Mouse (Mus musculus) forebrain, embryonic 13.5 days (tissue): ENCODE data around the gene Lpp. TPM values are rescaled to one million over a fixed set of nuclear protein-coding genes. Genes with fewer than 3 reads are reported as not detected.

ENCODE experiments used
- ATAC-seq: fragments of 200-750 bp; cut with Nextera tagmentation; 2 replicates; pipeline ENCODE4 v1.8.0; 2017
- H3K27ac ChIP-seq: fragments of 300-500 bp; sonication (generic); 2 replicates; pipeline ENCODE4 v1.5.1; 2015; ENCODE audit warnings: inconsistent platforms, mild to moderate bottlenecking, moderate library complexity
- H3K27me3 ChIP-seq: fragments of 300-500 bp; sonication (generic); 2 replicates; pipeline ENCODE4 v1.6.1; 2015; ENCODE audit warnings: mild to moderate bottlenecking, inconsistent platforms
- H3K36me3 ChIP-seq: fragments of 300-500 bp; sonication (generic); 2 replicates; pipeline ENCODE4 v1.6.1; 2015; ENCODE audit warnings: mild to moderate bottlenecking, inconsistent platforms; ENCODE audit not compliant: poor library complexity, severe bottlenecking
- H3K4me1 ChIP-seq: fragments of 300-500 bp; sonication (generic); 2 replicates; pipeline ENCODE4 v1.6.1; 2015; ENCODE audit warnings: inconsistent platforms
- H3K4me2 ChIP-seq: fragments of 300-500 bp; sonication (generic); 2 replicates; pipeline ENCODE4 v1.6.1; 2015; ENCODE audit warnings: inconsistent platforms, mild to moderate bottlenecking, moderate library complexity
- H3K4me3 ChIP-seq: fragments of 300-500 bp; sonication (generic); 2 replicates; pipeline ENCODE4 v1.5.1; 2015; ENCODE audit warnings: mild to moderate bottlenecking, inconsistent platforms
- H3K9ac ChIP-seq: fragments of 300-500 bp; sonication (generic); 2 replicates; pipeline ENCODE4 v1.6.1; 2015; ENCODE audit warnings: mild to moderate bottlenecking, inconsistent platforms
- H3K9me3 ChIP-seq: fragments of 300-500 bp; sonication (generic); replicated peaks from 2 replicates; pipeline ENCODE4 v1.6.1; 2016; ENCODE audit warnings: inconsistent platforms
- WGBS: fragments of 180-500 bp; shearing (Covaris S2); methylation state at CpG from one replicate; pipeline ENCODE4 v1.1.7; 2015; 5-methylcytosine and 5-hydroxymethylcytosine counted together
- polyA plus RNA-seq: library from polyadenylated mRNA; unstranded; fragments of >200 nt; fragmentation: Nextera tagmentation; extraction: Ambion mirVana; gene quantifications from 2 replicates; pipeline ENCODE4 v1.2.1, GENCODE M21; 2015

The Lpp gene
- polyA plus RNA-seq, 1 experiment from 2014 or later, result 9.4 TPM

DNA sequence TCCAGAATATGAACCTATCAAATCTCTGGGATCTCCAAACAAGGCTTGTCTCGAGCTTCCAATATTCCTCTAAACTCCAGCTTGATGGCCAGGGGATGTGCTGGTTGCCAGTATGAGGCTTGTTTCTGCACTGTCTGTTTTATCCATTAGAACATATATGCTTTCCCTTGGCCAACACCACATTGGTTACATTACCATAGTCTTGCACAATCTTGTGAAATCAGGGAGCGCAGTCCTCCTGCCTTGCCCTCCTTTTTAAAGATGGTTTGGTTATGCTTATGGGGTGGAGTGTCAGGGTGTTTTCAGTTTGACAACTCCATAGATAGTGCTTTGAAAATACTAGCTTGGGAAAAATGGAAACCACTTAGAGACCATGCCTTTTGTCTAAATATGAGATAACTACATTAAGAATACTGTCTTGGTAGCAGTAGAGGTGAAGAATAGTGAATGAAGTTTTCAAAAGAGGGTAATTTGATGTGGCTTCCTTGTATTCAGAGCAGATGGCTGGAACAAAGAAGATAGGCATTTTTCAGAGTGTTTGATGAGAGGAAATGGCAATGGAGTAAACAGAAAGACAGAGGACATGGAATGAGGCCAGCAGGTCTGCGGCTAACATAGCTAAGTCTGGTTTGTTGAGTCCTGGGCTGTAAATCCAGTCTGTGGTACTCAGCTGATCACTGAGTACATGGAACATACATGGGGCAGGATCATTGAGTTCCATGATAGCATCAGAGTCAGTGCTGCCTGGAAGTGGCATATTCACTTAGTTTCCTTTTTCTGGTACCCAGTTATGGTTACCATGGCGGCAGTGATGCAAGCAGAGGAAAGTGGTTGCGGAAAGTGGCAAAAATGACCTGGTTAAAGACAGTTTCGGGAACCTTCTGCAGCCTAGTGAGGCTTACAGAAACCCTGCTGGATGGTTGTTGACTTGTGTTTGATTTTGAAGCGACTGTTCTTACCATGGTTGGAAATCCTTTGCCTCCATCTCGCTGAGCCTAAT lies 258.6 kb downstream of the Lpp start:
- Histone ChIP-seq H3K4me1 (peaks cover 9% of the 10 kb centered on the region), H3K9me3 (no peaks in the 10 kb centered on the region), H3K4me3 (no peak overlapping the region), H3K36me3 (no peaks in the 10 kb centered on the region), H3K4me2 (no peak overlapping the region), H3K27ac (no peak overlapping the region), H3K9ac (no peak overlapping the region), H3K27me3 (no peaks in the 10 kb centered on the region)
- ATAC-seq, result peak; percentile 43; the same call in 1 of the 2 replicates
- 72% methylated on average over 8 of the region's 8 CpGs for WGBS

DNA sequence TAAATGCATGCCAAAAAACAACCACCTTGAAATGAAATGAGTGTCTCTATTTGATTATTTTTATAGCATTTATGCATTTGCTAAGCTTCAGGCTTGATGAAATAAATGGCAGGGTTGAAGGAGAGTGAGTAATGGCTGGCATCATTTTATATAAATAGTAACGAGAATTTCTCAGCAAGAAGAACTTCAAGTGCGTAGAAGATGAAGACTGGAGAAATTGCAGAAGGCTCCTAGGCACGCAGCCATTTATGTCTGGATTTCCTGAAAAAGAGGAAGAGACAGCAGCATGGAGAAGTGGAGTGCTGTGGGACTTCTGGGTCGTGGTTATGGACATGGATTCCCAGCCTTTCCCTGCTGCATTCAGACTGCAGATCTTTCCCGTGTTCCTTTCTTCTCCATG lies 259.7 kb downstream of the Lpp start:
- Histone ChIP-seq H3K9me3 (no peaks in the 10 kb centered on the region), H3K4me2 (no peak overlapping the region), H3K9ac (no peak overlapping the region), H3K4me1 (peaks cover 9% of the 10 kb centered on the region), H3K27me3 (no peaks in the 10 kb centered on the region), H3K4me3 (no peak overlapping the region), H3K27ac (no peak overlapping the region), H3K36me3 (no peaks in the 10 kb centered on the region)
- 74% methylated on average over 5 of the region's 5 CpGs for WGBS
- ATAC-seq, result no peak

GRCm38 (mm10) chr16:24655116-24655515 lies 261.8 kb downstream of the Lpp start:
- no peak overlapping the region for H3K4me2 ChIP-seq
- peaks cover 9% of the 10 kb centered on the region for H3K4me1 ChIP-seq
- ATAC-seq, result no peak
- H3K9me3 ChIP-seq, result no peaks in the 10 kb centered on the region
- H3K4me3 ChIP-seq, result no peak overlapping the region
- WGBS, result 89% methylated on average over 3 of the region's 3 CpGs
- no peaks in the 10 kb centered on the region for H3K27me3 ChIP-seq
- no peak overlapping the region for H3K27ac ChIP-seq
- no peak overlapping the region for H3K9ac ChIP-seq
- no peaks in the 10 kb centered on the region for H3K36me3 ChIP-seq

GRCm38 (mm10) chr16:24656026-24656425 lies 262.7 kb downstream of the Lpp start:
- WGBS, result 96% methylated on average over 8 of the region's 8 CpGs
- H3K36me3 ChIP-seq, result no peaks in the 10 kb centered on the region

DNA sequence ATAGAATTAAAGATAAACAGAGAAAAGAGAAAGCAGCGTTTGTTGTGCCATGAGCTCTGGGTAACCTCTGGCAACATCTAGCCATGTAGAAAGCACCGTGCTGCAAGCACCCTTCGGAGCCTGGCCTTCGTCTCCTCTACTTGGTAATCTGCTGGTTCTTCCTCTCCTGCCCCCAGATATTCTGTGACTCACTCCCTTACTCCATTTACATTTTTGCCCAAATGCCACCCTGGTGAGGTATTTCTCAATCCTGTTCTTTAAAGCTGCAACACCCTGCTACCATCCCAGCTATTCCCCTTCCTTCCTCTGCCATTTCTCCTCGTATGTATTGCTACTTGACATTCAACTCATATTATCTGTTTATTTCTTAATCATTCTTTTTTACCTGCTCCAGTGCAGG lies 263.4 kb downstream of the Lpp start:
- no peak for ATAC-seq
- H3K36me3 ChIP-seq, result no peaks in the 10 kb centered on the region
- H3K9ac ChIP-seq, result no peak overlapping the region
- H3K4me1 ChIP-seq, result peaks cover 8% of the 10 kb centered on the region
- H3K4me3 ChIP-seq, result no peak overlapping the region
- no peaks in the 10 kb centered on the region for H3K27me3 ChIP-seq
- H3K9me3 ChIP-seq, result no peaks in the 10 kb centered on the region
- 93% methylated on average over 5 of the region's 5 CpGs for WGBS
- no peak overlapping the region for H3K4me2 ChIP-seq
- no peak overlapping the region for H3K27ac ChIP-seq

More at GRCm38 (mm10) chr16:24656026-24656425, 262.7 kb downstream of the Lpp start:
- Histone ChIP-seq H3K9ac (no peak overlapping the region), H3K9me3 (no peaks in the 10 kb centered on the region), H3K27me3 (no peaks in the 10 kb centered on the region), H3K4me3 (no peak overlapping the region), H3K4me1 (peaks cover 9% of the 10 kb centered on the region), H3K27ac (no peak overlapping the region), H3K4me2 (no peak overlapping the region)
- no peak for ATAC-seq

DNA sequence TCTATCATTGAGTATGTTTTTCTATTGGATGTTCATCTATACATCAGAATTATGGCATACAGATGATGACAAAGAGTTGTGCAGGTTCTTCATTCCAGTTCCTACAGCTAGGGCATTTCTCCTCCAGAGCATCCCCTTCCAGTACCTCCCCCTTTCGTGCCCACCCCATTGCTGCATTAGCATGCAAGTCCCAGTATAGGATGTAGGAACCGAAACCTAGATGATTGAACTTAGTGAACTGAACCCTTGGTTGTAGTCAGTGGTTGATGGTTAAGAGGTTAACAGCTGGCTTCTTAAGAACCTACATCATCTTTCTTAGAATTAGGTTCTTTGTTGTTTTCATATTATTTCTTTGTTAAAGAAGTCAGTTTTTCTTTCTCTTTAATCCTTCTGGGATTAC lies 265.7 kb downstream of the Lpp start:
- H3K36me3 ChIP-seq, result no peaks in the 10 kb centered on the region
- ATAC-seq, result no peak
- no peak overlapping the region for H3K27ac ChIP-seq
- no peaks in the 10 kb centered on the region for H3K4me1 ChIP-seq
- 87% methylated on average over 2 of the region's 2 CpGs for WGBS
- no peak overlapping the region for H3K4me2 ChIP-seq
- no peak overlapping the region for H3K4me3 ChIP-seq
- no peaks in the 10 kb centered on the region for H3K27me3 ChIP-seq
- H3K9ac ChIP-seq, result no peak overlapping the region
- H3K9me3 ChIP-seq, result no peaks in the 10 kb centered on the region

GRCm38 (mm10) chr16:24664131-24664530 lies 270.8 kb downstream of the Lpp start:
- no peaks in the 10 kb centered on the region for H3K36me3 ChIP-seq
- no peaks in the 10 kb centered on the region for H3K4me1 ChIP-seq
- H3K27ac ChIP-seq, result no peak overlapping the region
- ATAC-seq, result no peak
- no peaks in the 10 kb centered on the region for H3K27me3 ChIP-seq
- no peaks in the 10 kb centered on the region for H3K9me3 ChIP-seq
- no peak overlapping the region for H3K4me3 ChIP-seq
- no peak overlapping the region for H3K4me2 ChIP-seq
- no peak overlapping the region for H3K9ac ChIP-seq

DNA sequence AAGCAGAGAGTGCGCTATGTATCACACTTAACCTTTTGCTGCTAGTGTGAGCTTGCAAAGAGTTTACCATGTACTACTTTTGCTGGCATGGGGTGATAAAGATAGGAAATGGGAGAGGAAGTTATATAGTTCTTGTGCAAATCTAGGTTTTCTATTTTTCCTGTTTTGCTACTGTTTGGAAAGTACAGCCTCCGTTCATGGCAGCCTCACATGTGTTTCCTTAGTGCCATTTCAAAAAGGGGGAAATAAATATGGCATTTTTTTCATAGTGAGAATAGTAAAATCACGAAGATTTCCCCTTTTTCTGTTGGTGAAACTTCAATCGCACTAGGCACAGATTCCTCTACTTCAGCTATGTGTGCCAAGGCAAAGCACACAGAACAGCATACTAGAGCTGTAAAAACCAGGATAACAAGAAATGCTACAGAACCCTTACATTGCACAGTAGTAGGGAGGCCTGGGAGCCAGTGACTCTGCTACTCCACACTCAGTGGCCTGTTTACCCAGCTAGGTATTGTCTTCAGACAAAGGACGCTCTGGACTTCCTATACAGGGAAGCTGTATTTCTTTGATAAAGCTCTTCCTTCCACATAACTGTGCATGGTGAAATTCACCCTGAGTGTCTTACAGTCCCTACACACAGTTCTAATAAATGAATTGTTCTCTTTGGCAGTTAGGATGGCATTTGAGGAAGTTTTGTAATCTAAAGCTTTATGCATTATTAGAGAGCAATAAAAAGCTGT lies 276.6 kb downstream of the Lpp start:
- ATAC-seq, result no peak
- 85% methylated on average over 5 of the region's 5 CpGs for WGBS

GRCm38 (mm10) chr16:24678942-24679341 lies 285.6 kb downstream of the Lpp start:
- no peak overlapping the region for H3K27ac ChIP-seq
- ATAC-seq, result no peak
- no peak overlapping the region for H3K4me2 ChIP-seq
- H3K4me1 ChIP-seq, result no peaks in the 10 kb centered on the region
- H3K9me3 ChIP-seq, result no peaks in the 10 kb centered on the region
- H3K9ac ChIP-seq, result no peak overlapping the region
- no peaks in the 10 kb centered on the region for H3K36me3 ChIP-seq
- H3K27me3 ChIP-seq, result no peaks in the 10 kb centered on the region
- no peak overlapping the region for H3K4me3 ChIP-seq

More for the DNA sequence above, 276.6 kb downstream of the Lpp start:
- Histone ChIP-seq H3K4me3 (no peak overlapping the region), H3K4me1 (no peaks in the 10 kb centered on the region), H3K4me2 (no peak overlapping the region), H3K27me3 (no peaks in the 10 kb centered on the region), H3K9me3 (no peaks in the 10 kb centered on the region), H3K9ac (no peak overlapping the region), H3K36me3 (no peaks in the 10 kb centered on the region), H3K27ac (no peak overlapping the region)

GRCm38 (mm10) chr16:24695062-24695461 lies 301.8 kb downstream of the Lpp start:
- Histone ChIP-seq H3K27me3 (no peaks in the 10 kb centered on the region), H3K9me3 (no peaks in the 10 kb centered on the region), H3K9ac (no peak overlapping the region), H3K4me3 (no peak overlapping the region), H3K4me1 (no peaks in the 10 kb centered on the region), H3K4me2 (no peak overlapping the region), H3K27ac (no peak overlapping the region), H3K36me3 (no peaks in the 10 kb centered on the region)
- WGBS, result 94% methylated on average over 4 of the region's 4 CpGs
- no peak for ATAC-seq

DNA sequence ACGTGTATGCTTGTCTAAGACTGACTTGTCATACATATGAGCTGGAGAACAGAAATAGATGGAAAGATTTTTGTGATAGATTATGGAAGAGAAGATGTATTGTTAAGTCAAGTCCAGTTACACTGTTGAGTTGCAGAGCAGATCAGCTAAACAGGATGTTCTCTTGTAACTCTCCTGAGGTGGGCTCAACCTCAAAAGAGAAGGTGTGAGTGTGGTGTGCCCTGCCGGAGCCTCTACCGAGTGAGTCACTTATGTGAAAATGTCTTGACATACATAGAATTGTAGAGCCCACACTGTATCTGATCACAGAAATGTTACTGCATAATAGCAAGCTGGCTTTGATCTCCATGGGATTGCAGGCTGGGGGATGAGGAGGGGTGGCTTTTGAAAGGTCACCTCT lies 310.9 kb downstream of the Lpp start:
- 91% methylated on average over 3 of the region's 3 CpGs for WGBS
- Histone ChIP-seq H3K4me3 (no peak overlapping the region), H3K9ac (no peak overlapping the region), H3K4me2 (no peak overlapping the region), H3K27me3 (no peaks in the 10 kb centered on the region), H3K9me3 (no peaks in the 10 kb centered on the region), H3K4me1 (no peaks in the 10 kb centered on the region), H3K36me3 (no peaks in the 10 kb centered on the region), H3K27ac (no peak overlapping the region)
- no peak for ATAC-seq

GRCm38 (mm10) chr16:24723641-24724040 lies 330.3 kb downstream of the Lpp start:
- no peak overlapping the region for H3K4me2 ChIP-seq
- H3K9me3 ChIP-seq, result no peaks in the 10 kb centered on the region
- no peak overlapping the region for H3K4me3 ChIP-seq
- no peaks in the 10 kb centered on the region for H3K36me3 ChIP-seq
- no peak overlapping the region for H3K9ac ChIP-seq
- no peak for ATAC-seq
- H3K27me3 ChIP-seq, result no peaks in the 10 kb centered on the region
- H3K27ac ChIP-seq, result no peak overlapping the region
- peaks cover 9% of the 10 kb centered on the region for H3K4me1 ChIP-seq
- 47% methylated on average over 4 of the region's 4 CpGs for WGBS
